Mouse (Mus musculus): ENCODE data around the gene Slc25a15. TPM values are rescaled to one million over a fixed set of nuclear protein-coding genes. Genes with fewer than 3 reads are reported as not detected.

Slc25a15 gene
- total RNA-seq, 2 experiments from 2014 or later = 2.9 to 3.8 TPM

DNA sequence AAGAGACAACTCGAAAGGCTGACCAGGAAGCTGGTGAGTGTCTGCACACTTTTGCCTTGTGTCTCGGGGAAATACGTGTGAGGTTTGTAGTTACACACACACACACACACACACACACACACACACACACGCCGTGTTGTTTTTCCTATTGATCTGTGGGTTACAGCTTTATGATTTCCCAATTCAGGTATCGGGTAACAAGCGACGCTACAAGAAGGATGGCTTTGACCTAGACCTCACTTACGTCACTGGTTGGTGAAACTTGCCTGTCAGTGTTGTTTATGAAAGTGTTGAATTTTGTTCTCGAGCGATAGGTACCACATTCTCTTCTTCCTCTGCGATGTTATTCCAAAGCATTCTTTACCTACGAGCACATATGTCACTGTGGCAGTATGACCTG is 63.0 kb downstream of the Slc25a15 start:
- ATAC-seq (ENCODE audit: poor library complexity, severe bottlenecking) = no peak

Other genes with a start within 250 kb of the Slc25a15 start
- 1.2 and 2.3 TPM in 2 replicates for gene Nek3, start 232.2 kb downstream of the Slc25a15 start, total RNA-seq (2015)
- 2.1 and 2.2 TPM in 2 replicates for gene Nek3, start 232.2 kb downstream of the Slc25a15 start, total RNA-seq (2017)
- gene Ckap2, start 212.8 kb downstream of the Slc25a15 start, total RNA-seq (2015) = 66.7 and 76.1 TPM in 2 replicates
- gene Ckap2, start 212.8 kb downstream of the Slc25a15 start, total RNA-seq (2017) = 46.4 and 54.6 TPM in 2 replicates
- gene Vps36, start 205.8 kb downstream of the Slc25a15 start, total RNA-seq (2015) = 47.5 and 49.8 TPM in 2 replicates
- gene Vps36, start 205.8 kb downstream of the Slc25a15 start, total RNA-seq (2017) = 43.9 and 47.3 TPM in 2 replicates
- 0.56 and 1.5 TPM in 2 replicates for gene Thsd1, start 171.3 kb downstream of the Slc25a15 start, total RNA-seq (2015)
- gene Thsd1, start 171.3 kb downstream of the Slc25a15 start, total RNA-seq (2017) = 0.51 and 0.73 TPM in 2 replicates
- gene Tpte, start 115.2 kb downstream of the Slc25a15 start, total RNA-seq (2015) = not detected in 2 replicates
- gene Tpte, start 115.2 kb downstream of the Slc25a15 start, total RNA-seq (2017) = not detected in 2 replicates
- gene Mrps31, start 12.8 kb upstream of the Slc25a15 start, total RNA-seq (2015) = 12.9 and 15.7 TPM in 2 replicates
- 14.4 and 15.9 TPM in 2 replicates for gene Mrps31, start 12.8 kb upstream of the Slc25a15 start, total RNA-seq (2017)